Mouse (Mus musculus) adrenal gland, adult 8-10 months (tissue): ENCODE results near the gene Olfr315. TPM values are rescaled to one million over a fixed set of nuclear protein-coding genes. Genes with fewer than 3 reads are reported as not detected.
"Not testable (repeated sequence)": the region's sequence is repeated elsewhere in the genome, so short reads cannot be mapped to it uniquely, and the experiment has no call there.

Experiments used
- DNase-seq: peaks from one replicate; pipeline ENCODE4 v3.0.0; 2022
- total RNA-seq, 4 experiments: library from RNA; stranded (reverse); gene quantifications; 2 replicates each; pipeline ENCODE4 v1.2.4; 2022

The Olfr315 gene
- total RNA-seq, 4 experiments from 2014 or later: not detected

DNA sequence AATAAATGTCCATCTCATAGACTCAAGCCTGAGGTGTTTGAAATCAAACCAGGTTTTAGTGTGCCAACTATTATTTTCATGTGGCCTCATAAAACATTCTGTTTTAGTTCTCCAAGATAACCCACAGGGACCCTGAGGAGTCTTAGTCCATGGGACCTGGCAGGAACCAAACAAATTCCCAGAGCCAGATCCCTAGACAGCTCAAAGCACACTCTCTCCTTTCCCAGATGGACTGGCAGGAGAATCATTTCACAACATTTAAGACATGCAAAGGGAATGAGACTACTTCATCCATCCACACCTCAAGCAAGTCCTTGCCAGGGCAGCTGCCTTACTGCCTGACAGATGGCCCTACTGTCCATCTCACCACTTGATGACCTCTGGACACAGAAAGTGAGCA, 55.9 kb downstream of the Olfr315 start, which contains the start of gene Olfr312:
Olfr312 (plus strand) TSS at position 301 of the 400 bp plus-strand sequence.
- DNase-seq: not testable (repeated sequence)

DNA sequence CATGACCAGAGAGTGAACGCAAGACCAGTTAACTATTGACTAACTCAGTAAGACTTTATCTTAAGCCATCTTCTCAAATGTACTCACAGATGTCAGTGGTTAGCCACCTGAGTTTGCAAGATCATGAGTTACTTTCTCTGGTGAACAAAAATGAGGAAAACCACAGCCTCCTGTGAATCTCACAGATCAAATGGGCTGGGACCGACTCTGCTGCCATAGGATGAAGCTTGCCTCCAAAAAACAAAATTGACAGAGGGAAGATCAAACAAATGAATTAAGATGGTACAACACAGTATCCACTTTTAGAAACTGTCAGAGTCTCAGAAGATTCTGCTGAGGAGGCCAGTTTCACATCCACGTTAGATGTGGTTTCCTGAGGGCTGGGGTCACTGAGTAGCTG, 56.8 kb downstream of the Olfr315 start:
- no peak for DNase-seq

Other genes starting within 250 kb of the Olfr315 start
- gene Olfr330, start 238.4 kb upstream of the Olfr315 start, total RNA-seq: 1 to 10 TPM in 3 of 4 experiments, under 1 TPM in 1; 0.49 to 1.8 (median 1.5) TPM
- 1 to 10 TPM in 1 of 4 experiments, under 1 TPM in 3; 0.22 to 1.2 (median 0.71) TPM for gene Olfr329-ps, start 226.8 kb upstream of the Olfr315 start, total RNA-seq
- gene Olfr328, start 217.6 kb upstream of the Olfr315 start, total RNA-seq: under 1 TPM; 0.31 to 0.73 (median 0.40) TPM
- not detected for gene Olfr224, start 202.6 kb upstream of the Olfr315 start, total RNA-seq
- gene Olfr325, start 195.5 kb upstream of the Olfr315 start, total RNA-seq: not detected
- gene Olfr324, start 178.1 kb upstream of the Olfr315 start, total RNA-seq: not detected
- not detected for gene 2210407C18Rik, start 157.1 kb upstream of the Olfr315 start, total RNA-seq
- gene Olfr323, start 142.7 kb upstream of the Olfr315 start, total RNA-seq: not detected
- gene Trim58, start 132.7 kb upstream of the Olfr315 start, total RNA-seq: not detected
- gene Olfr322, start 114.4 kb upstream of the Olfr315 start, total RNA-seq: not detected
- gene Olfr320, start 92.1 kb upstream of the Olfr315 start, total RNA-seq: not detected
- not detected for gene Olfr319, start 74.0 kb upstream of the Olfr315 start, total RNA-seq
- not detected for gene Olfr318, start 49.2 kb upstream of the Olfr315 start, total RNA-seq
- not detected for gene Olfr317, start 34.0 kb upstream of the Olfr315 start, total RNA-seq
- not detected for gene Olfr316, start 20.5 kb upstream of the Olfr315 start, total RNA-seq
- gene Olfr314, start 9.8 kb downstream of the Olfr315 start, total RNA-seq: not detected
- gene Fam183b, start 28.8 kb downstream of the Olfr315 start, total RNA-seq: 1 to 10 TPM; 2.4 to 3.7 (median 2.9) TPM
- gene Olfr313, start 41.8 kb downstream of the Olfr315 start, total RNA-seq: not detected
- not detected for gene Olfr312, start 56.0 kb downstream of the Olfr315 start, total RNA-seq
- gene Olfr311, start 66.1 kb downstream of the Olfr315 start, total RNA-seq: not detected
- gene Gm12258, start 74.0 kb downstream of the Olfr315 start, total RNA-seq: 10 to 100 TPM in 2 of 4 experiments, 1 to 10 TPM in 2; 4.4 to 15.0 (median 10.3) TPM
- 10 to 100 TPM in 1 of 4 experiments, 1 to 10 TPM in 3; 4.7 to 10.8 (median 7.9) TPM for gene 2810021J22Rik, start 94.0 kb downstream of the Olfr315 start, total RNA-seq
- 1 to 10 TPM; 3.8 to 6.3 (median 5.8) TPM for gene Zfp39, start 131.0 kb downstream of the Olfr315 start, total RNA-seq
- not detected for gene Btnl10, start 144.7 kb downstream of the Olfr315 start, total RNA-seq
- 100 to 1,000 TPM; 179 to 200 (median 190) TPM for gene Rnf187, start 165.7 kb downstream of the Olfr315 start, total RNA-seq
- gene Hist3h2ba, start 175.7 kb downstream of the Olfr315 start, total RNA-seq: 10 to 100 TPM in 2 of 4 experiments, 1 to 10 TPM in 2; 3.3 to 12.2 (median 7.8) TPM
- 10 to 100 TPM; 18.8 to 28.5 (median 26.2) TPM for gene Hist3h2a, start 181.5 kb downstream of the Olfr315 start, total RNA-seq
- gene Trim17, start 181.5 kb downstream of the Olfr315 start, total RNA-seq: under 1 TPM; 0.21 to 0.59 (median 0.46) TPM
- gene Trim11, start 204.9 kb downstream of the Olfr315 start, total RNA-seq: 10 to 100 TPM; 23.2 to 38.7 (median 31.3) TPM